Mouse (Mus musculus) ES-Bruce4 (cell line): ENCODE measurements around the gene Krt88.

ENCODE experiments used
- CTCF ChIP-seq: IDR thresholded peaks from one replicate; pipeline ENCODE4 v1.8.1; 2011; ENCODE audit warnings: low read depth, low read length
- POLR2A ChIP-seq: IDR thresholded peaks from one replicate; pipeline ENCODE4 v1.8.1; 2011; ENCODE audit warnings: low read length; ENCODE audit not compliant: insufficient read depth

DNA sequence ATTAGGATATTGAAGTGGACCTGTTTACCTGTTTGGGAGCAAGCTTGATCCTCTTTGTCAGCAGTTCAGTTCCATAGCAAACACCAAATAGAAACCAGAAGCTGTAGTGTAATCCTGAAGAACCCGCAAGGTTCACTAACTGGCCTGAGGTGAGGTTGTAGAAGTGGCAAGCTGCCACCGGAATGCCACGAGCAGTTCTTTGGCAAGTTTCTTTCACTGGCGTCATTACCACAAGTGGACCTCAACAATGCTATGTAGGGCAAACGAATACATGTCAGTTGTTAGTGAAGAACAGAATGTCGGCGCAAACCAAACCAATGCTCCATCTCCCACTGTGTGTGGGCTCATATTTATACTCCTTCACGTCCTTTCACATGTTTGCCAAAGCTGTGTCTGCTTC is 49.3 kb upstream of the Krt88 start:
- TF ChIP-seq POLR2A, result no peak
- TF ChIP-seq CTCF, result no peak
